Mouse (Mus musculus): Measurements from ENCODE around the gene Tbc1d10c. TPM values are rescaled to one million over a fixed set of nuclear protein-coding genes. Genes with fewer than 3 reads are reported as not detected.

Tbc1d10c gene
- polyA plus RNA-seq, 1 experiment from 2014 or later, result 8.1 TPM

DNA sequence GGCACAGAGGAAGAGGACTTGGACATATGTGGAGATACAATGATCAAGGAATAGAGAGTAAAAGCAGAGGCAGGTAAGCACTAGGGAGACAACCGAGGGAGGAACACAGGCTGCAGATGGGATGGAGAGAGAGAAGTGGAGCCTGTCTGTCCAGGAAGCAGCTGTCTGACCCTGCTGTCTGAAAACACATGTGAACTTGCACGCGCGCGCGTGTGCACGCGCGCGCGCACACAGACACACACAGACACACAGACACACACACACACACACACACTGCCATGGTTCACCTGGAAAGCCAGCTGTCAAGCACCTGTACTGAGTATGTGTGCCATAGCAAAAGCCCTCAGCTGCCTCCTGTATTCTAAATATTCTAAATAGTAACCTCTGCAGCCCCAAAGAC lies 27.2 kb upstream of the Tbc1d10c start:
- H3K27ac ChIP-seq (ENCODE audit: low read length), result no peak overlapping the region
- WGBS (ENCODE audit: insufficient replicate concordance), result 69% methylated on average over 11 of the region's 11 CpGs
- no peaks in the 10 kb centered on the region for H3K9me3 ChIP-seq (replicated peaks; ENCODE audit: control insufficient read depth, low read length)
- peaks cover 57% of the 10 kb centered on the region for H3K27me3 ChIP-seq (ENCODE audit: control insufficient read depth, insufficient read depth, low read depth, low read length)
- no peaks in the 10 kb centered on the region for H3K36me3 ChIP-seq (ENCODE audit: control insufficient read depth, insufficient read depth)
- H3K4me2 ChIP-seq (ENCODE audit: low read depth, low read length), result no peak overlapping the region
- no peak overlapping the region for H3K4me3 ChIP-seq (ENCODE audit: low read depth, low read length)
- peaks cover 27% of the 10 kb centered on the region for H3K4me1 ChIP-seq (ENCODE audit: control insufficient read depth, low read depth, low read length)
- no peak for ATAC-seq (ENCODE audit: low read depth)
- no peak overlapping the region for H3K9ac ChIP-seq (ENCODE audit: low read depth, low read length)

DNA sequence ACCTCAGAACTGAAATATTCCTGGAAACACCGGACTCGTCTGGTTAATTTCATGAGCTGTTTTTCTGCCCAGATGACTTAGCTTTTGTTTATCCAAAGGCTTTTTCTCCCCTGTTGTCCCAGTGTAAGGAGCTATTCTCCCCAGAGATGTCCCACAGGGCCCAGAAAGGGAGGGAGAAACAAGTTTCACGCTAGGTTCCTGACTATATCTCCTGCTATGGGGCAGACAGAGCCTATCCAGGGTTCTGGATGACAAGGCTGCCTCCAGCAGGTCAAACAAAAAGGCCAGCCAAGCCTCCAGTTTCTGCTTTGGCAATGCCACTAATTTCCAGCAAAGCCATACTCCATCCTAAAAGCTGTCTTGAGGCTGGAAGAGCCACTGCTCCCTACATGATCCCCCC lies 26.8 kb upstream of the Tbc1d10c start:
- ATAC-seq (ENCODE audit: low read depth), result no peak
- Histone ChIP-seq H3K4me1 (ENCODE audit: control insufficient read depth, low read depth, low read length) (peaks cover 30% of the 10 kb centered on the region), H3K9ac (ENCODE audit: low read depth, low read length) (no peak overlapping the region), H3K4me3 (ENCODE audit: low read depth, low read length) (no peak overlapping the region), H3K27ac (ENCODE audit: low read length) (no peak overlapping the region), H3K9me3 (replicated peaks; ENCODE audit: control insufficient read depth, low read length) (no peaks in the 10 kb centered on the region), H3K27me3 (ENCODE audit: control insufficient read depth, insufficient read depth, low read depth, low read length) (peaks cover 62% of the 10 kb centered on the region), H3K36me3 (ENCODE audit: control insufficient read depth, insufficient read depth) (no peaks in the 10 kb centered on the region), H3K4me2 (ENCODE audit: low read depth, low read length) (no peak overlapping the region)
- WGBS (ENCODE audit: insufficient replicate concordance), result 48% methylated on average over 3 of the region's 3 CpGs

DNA sequence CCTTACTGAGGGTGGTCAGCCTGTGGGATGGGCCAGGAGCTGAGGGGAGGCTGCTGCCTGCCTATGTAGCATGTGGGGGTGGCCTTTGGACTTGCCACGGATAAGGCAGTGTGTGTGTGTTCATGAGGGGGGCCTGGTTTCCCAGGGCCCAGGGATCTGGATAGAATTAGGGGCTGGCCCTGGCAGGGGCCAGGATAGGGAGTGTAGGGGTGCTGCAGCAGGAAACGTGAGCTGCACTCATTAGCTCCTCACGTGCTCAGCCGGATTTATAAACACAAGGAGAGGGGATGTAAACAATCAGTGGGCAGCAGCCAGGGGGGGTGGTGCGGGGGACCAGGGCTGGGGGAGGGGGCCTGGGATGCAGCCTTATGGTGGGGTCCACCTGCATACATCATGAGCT lies 26.1 kb upstream of the Tbc1d10c start:
- Histone ChIP-seq H3K36me3 (ENCODE audit: control insufficient read depth, insufficient read depth) (no peaks in the 10 kb centered on the region), H3K4me2 (ENCODE audit: low read depth, low read length) (no peak overlapping the region), H3K27me3 (ENCODE audit: control insufficient read depth, insufficient read depth, low read depth, low read length) (peaks cover 69% of the 10 kb centered on the region), H3K9me3 (replicated peaks; ENCODE audit: control insufficient read depth, low read length) (no peaks in the 10 kb centered on the region), H3K27ac (ENCODE audit: low read length) (no peak overlapping the region), H3K9ac (ENCODE audit: low read depth, low read length) (no peak overlapping the region), H3K4me1 (ENCODE audit: control insufficient read depth, low read depth, low read length) (peaks cover 30% of the 10 kb centered on the region), H3K4me3 (ENCODE audit: low read depth, low read length) (no peak overlapping the region)
- no peak for ATAC-seq (ENCODE audit: low read depth)
- WGBS (ENCODE audit: insufficient replicate concordance), result 43% methylated on average over 5 of the region's 5 CpGs

DNA sequence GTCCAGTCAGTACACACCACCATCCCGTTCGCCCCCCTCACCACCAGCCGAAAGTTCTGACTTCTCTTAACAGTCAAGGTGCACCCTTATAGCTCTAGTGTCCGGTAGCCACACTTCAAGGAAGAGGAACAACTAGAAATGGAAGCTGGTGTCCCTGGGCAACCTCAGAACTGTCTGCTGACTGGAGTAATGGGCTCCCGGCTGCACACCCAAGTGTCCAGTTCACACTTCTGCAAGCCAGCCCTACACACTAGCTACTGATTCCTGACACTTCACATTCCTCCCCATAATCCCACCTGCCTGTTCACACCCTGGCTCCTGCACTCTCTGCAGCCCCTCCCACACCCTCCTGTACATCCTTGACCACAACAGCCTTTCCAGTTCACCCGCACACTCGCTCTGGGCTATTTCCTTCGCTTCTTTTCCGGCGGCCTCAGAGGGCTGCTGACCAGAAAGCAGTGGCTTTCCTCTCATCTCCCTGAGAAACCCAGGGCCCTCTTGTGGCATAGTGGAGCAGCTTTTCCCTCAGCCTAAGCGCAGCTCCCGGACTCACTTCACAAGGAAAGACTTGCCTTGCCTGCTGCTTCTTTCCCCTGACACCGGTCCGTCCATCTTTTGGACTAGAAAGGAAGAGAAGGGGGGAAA lies 25.1 kb upstream of the Tbc1d10c start:
- no peak for ATAC-seq (ENCODE audit: low read depth)
- H3K27me3 ChIP-seq (ENCODE audit: control insufficient read depth, insufficient read depth, low read depth, low read length), result peaks cover 74% of the 10 kb centered on the region
- no peak overlapping the region for H3K4me3 ChIP-seq (ENCODE audit: low read depth, low read length)
- no peaks in the 10 kb centered on the region for H3K36me3 ChIP-seq (ENCODE audit: control insufficient read depth, insufficient read depth)
- 12% methylated on average over 14 of the region's 14 CpGs for WGBS (ENCODE audit: insufficient replicate concordance)
- H3K9me3 ChIP-seq (replicated peaks; ENCODE audit: control insufficient read depth, low read length), result no peaks in the 10 kb centered on the region
- H3K27ac ChIP-seq (ENCODE audit: low read length), result no peak overlapping the region
- no peak overlapping the region for H3K9ac ChIP-seq (ENCODE audit: low read depth, low read length)
- no peak overlapping the region for H3K4me2 ChIP-seq (ENCODE audit: low read depth, low read length)
- peaks cover 25% of the 10 kb centered on the region for H3K4me1 ChIP-seq (ENCODE audit: control insufficient read depth, low read depth, low read length)

DNA sequence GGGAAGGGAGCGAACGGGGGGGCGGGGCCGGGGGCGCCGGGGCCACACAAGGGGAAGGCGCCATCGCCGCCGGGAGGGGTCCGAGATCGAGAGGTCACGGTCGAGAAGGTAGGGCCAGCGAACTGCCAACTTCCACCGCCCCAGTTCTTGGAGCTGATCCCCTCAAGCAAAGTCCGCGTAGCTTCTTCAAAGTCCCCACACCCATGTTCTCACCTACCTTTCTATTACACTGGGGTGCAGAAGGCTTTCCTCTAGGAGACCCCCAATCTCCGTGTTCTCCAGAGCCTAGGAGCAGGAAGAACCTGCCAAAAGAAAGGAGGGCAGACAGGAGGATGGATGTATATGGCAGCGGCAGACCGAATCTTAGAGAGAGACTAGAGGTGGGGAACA lies 24.4 kb upstream of the Tbc1d10c start:
- H3K9ac ChIP-seq (ENCODE audit: low read depth, low read length), result peak overlapping the region; percentile 61
- peak overlapping the region; percentile 74 for H3K4me2 ChIP-seq (ENCODE audit: low read depth, low read length)
- peak overlapping the region; percentile 59 for H3K4me3 ChIP-seq (ENCODE audit: low read depth, low read length)
- H3K27me3 ChIP-seq (ENCODE audit: control insufficient read depth, insufficient read depth, low read depth, low read length), result peaks cover 76% of the 10 kb centered on the region
- ATAC-seq (ENCODE audit: low read depth), result no peak
- H3K4me1 ChIP-seq (ENCODE audit: control insufficient read depth, low read depth, low read length), result peaks cover 21% of the 10 kb centered on the region
- H3K36me3 ChIP-seq (ENCODE audit: control insufficient read depth, insufficient read depth), result no peaks in the 10 kb centered on the region
- no peak overlapping the region for H3K27ac ChIP-seq (ENCODE audit: low read length)
- 2% methylated on average over 15 of the region's 21 CpGs for WGBS (ENCODE audit: insufficient replicate concordance)
- no peaks in the 10 kb centered on the region for H3K9me3 ChIP-seq (replicated peaks; ENCODE audit: control insufficient read depth, low read length)

DNA sequence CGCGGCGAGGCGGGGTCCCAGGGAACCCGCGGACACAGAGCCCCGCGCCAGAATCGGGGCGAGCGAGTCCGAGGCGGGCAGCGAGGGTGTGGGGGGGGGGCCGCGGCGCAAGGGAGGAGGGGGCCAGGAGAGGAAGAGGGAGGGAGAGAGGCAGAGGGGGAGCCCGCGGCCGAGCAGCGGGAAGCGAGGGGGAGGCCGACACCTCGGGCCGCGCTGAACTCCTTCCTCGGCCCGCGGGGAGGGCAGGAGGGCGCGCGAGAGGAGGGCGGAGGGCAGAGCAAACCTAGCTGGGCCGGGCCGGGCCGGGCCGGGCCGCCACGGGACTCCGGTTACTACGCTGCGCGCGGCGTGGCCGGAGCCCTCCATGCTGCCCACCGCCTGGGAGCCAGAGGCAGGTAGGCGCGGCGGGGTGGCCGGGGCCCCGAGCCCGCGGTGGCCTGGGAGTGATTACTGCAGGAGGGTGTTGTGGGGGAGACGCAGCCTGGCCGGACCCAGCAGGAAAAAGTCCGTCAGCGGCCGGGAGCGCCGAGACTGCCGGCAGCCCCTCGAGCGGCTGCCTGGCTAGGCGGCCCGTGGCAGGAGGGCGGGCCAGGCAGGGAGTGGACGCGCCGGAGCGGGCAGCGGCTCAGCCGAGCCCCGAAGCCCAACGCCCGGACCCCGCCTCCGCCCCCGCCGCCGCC lies 23.8 kb upstream of the Tbc1d10c start:
- Histone ChIP-seq H3K4me2 (ENCODE audit: low read depth, low read length) (peak overlapping the region; percentile 74), H3K4me3 (ENCODE audit: low read depth, low read length) (peak overlapping the region; percentile 59), H3K36me3 (ENCODE audit: control insufficient read depth, insufficient read depth) (no peaks in the 10 kb centered on the region), H3K9me3 (replicated peaks; ENCODE audit: control insufficient read depth, low read length) (no peaks in the 10 kb centered on the region), H3K4me1 (ENCODE audit: control insufficient read depth, low read depth, low read length) (peaks cover 16% of the 10 kb centered on the region), H3K9ac (ENCODE audit: low read depth, low read length) (peak overlapping the region; percentile 61), H3K27ac (ENCODE audit: low read length) (peak overlapping the region; percentile 35; the same call in 1 of the 2 replicates), H3K27me3 (ENCODE audit: control insufficient read depth, insufficient read depth, low read depth, low read length) (peaks cover 77% of the 10 kb centered on the region)
- under 1% methylated on average over 47 of the region's 81 CpGs for WGBS (ENCODE audit: insufficient replicate concordance)
- ATAC-seq (ENCODE audit: low read depth), result peak; percentile 49

DNA sequence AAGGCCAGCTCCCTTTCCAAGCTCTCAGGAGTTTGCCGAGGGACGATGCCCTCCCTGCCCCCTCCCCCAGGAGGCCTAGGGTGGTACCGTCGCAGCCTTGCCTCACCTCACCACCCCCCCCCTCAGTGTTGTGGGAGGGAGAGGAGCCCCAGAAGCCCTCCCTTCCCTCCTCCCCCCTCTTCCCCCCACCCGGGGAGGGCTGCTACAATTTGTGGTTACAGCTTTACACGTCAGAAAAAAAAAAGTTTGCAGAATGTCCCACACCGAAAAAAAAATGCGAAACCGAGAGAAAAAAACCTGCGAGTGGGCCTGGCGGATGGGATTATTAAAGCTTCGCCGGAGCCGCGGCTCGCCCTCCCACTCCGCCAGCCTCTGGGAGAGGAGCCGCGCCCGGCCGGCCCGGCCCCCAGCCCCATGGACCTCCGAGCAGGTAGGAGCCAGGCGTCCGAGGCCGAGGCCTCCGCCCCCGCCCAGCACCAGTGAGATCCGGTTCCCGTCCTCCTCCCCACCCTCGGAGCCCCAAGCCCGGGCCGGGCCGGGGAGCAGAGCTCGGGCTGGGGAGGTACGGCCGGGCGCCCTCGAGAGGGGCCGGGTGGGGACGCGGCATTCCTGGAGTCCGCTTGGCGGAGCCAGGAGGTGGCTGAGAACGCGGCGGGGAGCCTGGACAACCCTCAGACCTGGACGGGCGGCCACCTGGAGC lies 23.1 kb upstream of the Tbc1d10c start, which contains the start of the genes Clcf1 and AC109138.7:
Gene Clcf1, plus strand, starts transcription at position 168 of the 700 bp plus-strand sequence.
Gene AC109138.7, plus strand, starts transcription at position 287 of the 700 bp plus-strand sequence.
- Histone ChIP-seq H3K27me3 (ENCODE audit: control insufficient read depth, insufficient read depth, low read depth, low read length) (peaks cover 77% of the 10 kb centered on the region), H3K9ac (ENCODE audit: low read depth, low read length) (peak within 1 kb of the TSS; percentile 61), H3K9me3 (replicated peaks; ENCODE audit: control insufficient read depth, low read length) (no peaks in the 10 kb centered on the region), H3K4me3 (ENCODE audit: low read depth, low read length) (peak within 1 kb of the TSS; percentile 59), H3K4me1 (ENCODE audit: control insufficient read depth, low read depth, low read length) (peaks cover 16% of the 10 kb centered on the region), H3K4me2 (ENCODE audit: low read depth, low read length) (peak within 1 kb of the TSS; percentile 74), H3K27ac (ENCODE audit: low read length) (peak within 1 kb of the TSS; percentile 35; the same call in 1 of the 2 replicates), H3K36me3 (ENCODE audit: control insufficient read depth, insufficient read depth) (no peaks in the 10 kb centered on the region)
- ATAC-seq (ENCODE audit: low read depth), result peak; percentile 17; the same call in 1 of the 2 replicates
- WGBS (ENCODE audit: insufficient replicate concordance), result 1% methylated on average over 42 of the region's 49 CpGs

DNA sequence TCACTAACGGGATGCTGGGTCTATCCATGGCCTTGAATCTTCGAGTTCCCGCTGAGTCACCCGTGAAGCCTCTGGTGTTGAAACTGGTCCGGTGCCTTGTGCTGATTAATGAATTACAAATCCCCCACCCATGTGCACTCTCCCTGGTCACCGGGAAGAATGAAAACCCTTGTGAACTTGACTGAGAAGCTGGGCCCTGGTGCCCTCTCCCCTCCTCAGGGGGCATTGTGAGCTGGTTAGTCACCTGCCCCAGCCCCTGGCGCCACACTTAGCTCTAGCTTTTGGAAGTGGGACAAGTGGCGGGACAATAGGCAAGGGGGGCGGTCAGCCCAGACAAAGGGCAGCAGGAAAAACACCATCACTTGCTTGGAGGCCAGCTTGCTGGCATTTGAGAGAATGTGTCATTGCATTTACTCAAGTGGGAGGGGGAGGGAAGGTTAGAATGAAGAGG lies 22.5 kb upstream of the Tbc1d10c start:
- ATAC-seq (ENCODE audit: low read depth), result no peak
- Histone ChIP-seq H3K36me3 (ENCODE audit: control insufficient read depth, insufficient read depth) (no peaks in the 10 kb centered on the region), H3K27ac (ENCODE audit: low read length) (no peak overlapping the region), H3K9ac (ENCODE audit: low read depth, low read length) (no peak overlapping the region), H3K4me2 (ENCODE audit: low read depth, low read length) (no peak overlapping the region), H3K4me1 (ENCODE audit: control insufficient read depth, low read depth, low read length) (peaks cover 16% of the 10 kb centered on the region), H3K4me3 (ENCODE audit: low read depth, low read length) (peak overlapping the region; percentile 59; the same call in 1 of the 2 replicates), H3K9me3 (replicated peaks; ENCODE audit: control insufficient read depth, low read length) (no peaks in the 10 kb centered on the region), H3K27me3 (ENCODE audit: control insufficient read depth, insufficient read depth, low read depth, low read length) (peaks cover 77% of the 10 kb centered on the region)
- WGBS (ENCODE audit: insufficient replicate concordance), result 6% methylated on average over 9 of the region's 9 CpGs

Measured in liver, embryonic 16.5 days (tissue).